Mouse (Mus musculus): ENCODE results near the gene Osbpl6.

Osbpl6 gene

DNA sequence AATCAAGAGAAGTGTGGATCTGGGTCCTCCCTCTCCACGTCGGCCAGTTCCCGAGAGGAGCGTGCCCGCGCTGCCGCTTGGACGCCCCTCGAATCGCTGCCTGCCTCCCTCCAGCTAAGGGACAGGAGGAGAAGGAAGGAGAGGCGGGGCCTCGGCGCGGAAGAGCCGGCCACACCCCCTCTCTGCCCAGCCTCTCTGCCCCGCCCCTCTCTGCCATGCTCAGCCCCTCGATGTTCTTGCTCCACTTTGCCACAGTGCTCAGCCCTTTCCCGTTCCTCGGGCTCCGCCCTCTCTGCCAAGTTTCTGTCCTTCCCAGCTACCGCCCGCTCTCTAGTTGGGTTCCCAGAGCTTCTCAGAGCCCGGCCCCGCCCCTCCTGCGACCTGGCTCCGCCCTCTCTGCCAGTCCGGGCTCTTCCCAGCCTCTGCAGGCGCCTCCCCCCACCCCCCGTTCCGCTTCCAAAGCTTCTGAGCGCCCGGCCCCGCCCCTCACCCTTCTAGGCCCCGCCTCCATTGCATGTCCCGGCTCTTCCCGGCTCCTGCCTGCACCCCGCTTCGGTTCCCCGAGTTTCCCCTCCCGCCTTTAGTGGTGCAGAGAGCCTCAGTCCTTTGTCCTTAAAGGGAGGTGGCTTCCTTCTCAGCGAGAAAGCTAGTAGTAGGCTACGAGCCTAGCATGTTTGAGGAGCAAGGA lies 241.7 kb downstream of the Osbpl6 start, which contains the start of the genes Prkra and Pjvk:
Gene Prkra (minus strand): TSS at position 133 of the 688 bp plus-strand sequence.
Gene Pjvk (plus strand): TSS at position 594 of the 688 bp plus-strand sequence.
- peak; percentile 99 for DNase-seq (ENCODE audit: low spot score)

DNA sequence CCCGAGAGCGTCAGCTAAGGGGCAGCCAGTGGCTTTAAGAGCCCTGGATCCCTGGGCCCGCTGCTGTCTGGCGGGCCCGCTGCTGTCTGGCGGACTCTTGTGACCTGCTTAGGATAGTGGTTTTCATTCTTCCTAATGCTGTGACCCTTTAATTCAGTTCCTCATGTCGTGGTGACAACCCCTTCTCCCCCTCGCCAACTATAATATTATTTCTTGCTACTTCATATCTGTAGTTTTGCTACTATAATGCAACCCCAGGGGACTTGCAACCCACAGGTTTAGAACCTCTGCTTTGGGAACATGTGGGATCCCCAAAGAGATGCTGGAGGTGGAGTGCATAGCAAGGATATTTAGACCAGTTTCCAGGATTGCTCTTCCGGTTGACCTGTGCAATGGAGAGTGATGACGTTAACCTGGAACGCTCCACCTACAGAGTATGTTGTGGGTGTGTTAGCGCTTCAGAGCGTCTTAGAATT lies 242.4 kb downstream of the Osbpl6 start:
- DNase-seq (ENCODE audit: low spot score), result no peak
